Mouse (Mus musculus) spleen, adult 2 months (tissue): ENCODE results near the gene Lrrc23.

ENCODE experiments used
- CTCF ChIP-seq: fragments of 200-500 bp; IDR thresholded peaks from 2 replicates; pipeline ENCODE4 v1.5.1; 2011; ENCODE audit warnings: mild to moderate bottlenecking, inconsistent platforms; ENCODE audit not compliant: insufficient read depth, insufficient read length, insufficient replicate concordance; ENCODE audit errors: extremely low read depth
- POLR2A ChIP-seq: fragments of 200-500 bp; IDR thresholded peaks from 2 replicates; pipeline ENCODE4 v1.6.1; 2011; ENCODE audit warnings: low read depth, low read length, inconsistent platforms

GRCm38 (mm10) chr6:124769101-124769765, 10.3 kb downstream of the Lrrc23 start, which contains the start of gene Eno2:
- no peak for TF ChIP-seq POLR2A
- no peak for TF ChIP-seq CTCF
